Mouse (Mus musculus): Measurements from ENCODE around the gene Tspyl3.

DNA sequence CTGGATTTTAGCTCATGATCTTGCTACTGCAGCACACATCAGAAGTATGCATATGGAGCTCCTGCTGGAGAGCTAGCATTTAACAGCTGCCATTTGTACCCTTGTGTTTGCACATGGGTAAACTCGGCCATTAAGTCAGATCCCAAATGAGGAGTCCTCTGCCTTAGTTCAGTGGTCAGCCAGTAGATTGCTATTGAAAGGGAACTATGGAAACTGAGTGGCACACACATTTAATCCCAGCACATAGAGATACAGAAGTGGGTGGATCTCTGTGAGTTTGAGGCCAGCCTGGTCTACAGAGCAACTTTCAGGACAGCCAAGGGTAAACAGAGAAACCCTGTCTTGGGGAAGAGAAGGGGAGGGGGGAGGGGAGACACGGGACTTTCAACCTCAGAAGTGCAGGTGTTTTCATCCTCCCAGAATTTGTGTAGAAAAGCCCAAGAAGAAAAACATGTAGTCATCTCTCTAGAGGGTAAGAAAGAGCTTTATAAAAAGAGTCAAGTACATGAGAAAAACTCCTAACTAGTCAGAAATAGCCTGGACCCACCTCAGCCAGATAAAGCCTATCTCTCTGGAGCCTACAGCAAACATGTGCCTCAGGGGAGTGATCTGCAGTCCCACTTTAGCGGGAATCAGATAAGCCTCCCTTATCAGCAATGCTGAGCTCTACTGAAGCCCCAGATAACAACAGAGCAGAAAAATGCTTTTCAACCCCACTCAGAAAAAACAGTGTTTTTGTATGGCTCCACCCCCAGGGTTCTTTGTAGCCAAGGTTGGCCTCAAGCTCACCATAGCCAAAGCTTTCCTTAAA is 34.8 kb upstream of the Tspyl3 start:
- TF ChIP-seq CTCF (IDR thresholded peaks at IDR 0.05; ENCODE audit: extremely low read depth, insufficient read depth, insufficient read length, insufficient replicate concordance): no peak
- TF ChIP-seq POLR2A (IDR thresholded peaks at IDR 0.05; ENCODE audit: low read depth, low read length): no peak

All from spleen, adult 2 months (tissue).